Mouse (Mus musculus) heart, adult 18-20 months (tissue): ENCODE measurements around the gene Olfr1404. TPM values are rescaled to one million over a fixed set of nuclear protein-coding genes. Genes with fewer than 3 reads are reported as not detected.
"Not testable (repeated sequence)": the region's sequence is repeated elsewhere in the genome, so short reads cannot be mapped to it uniquely, and the experiment has no call there.

Source experiments
- DNase-seq, 2 experiments: peaks; one replicate each; pipeline ENCODE4 v3.0.0; 2021 to 2022; ENCODE audit warnings: mixed read lengths in 1 of 2
- long read RNA-seq, 2 experiments: library from polyadenylated mRNA; stranded (forward); transcript quantifications; one replicate each; pipeline ENCODE4 v2.0.0; 2021
- total RNA-seq, 2 experiments: library from RNA; stranded (reverse); gene quantifications; 2 replicates each; pipeline ENCODE4 v1.2.3; 2021

Olfr1404 gene
- not detected for total RNA-seq
- long read RNA-seq, experiment 1 = 0 reads
- long read RNA-seq, experiment 2 = 0 reads

- DNase-seq = no peak
Observed at GRCm38 (mm10) chr1:173212092-173212491, at the start of gene Olfr1404. Olfr1404 (plus strand) TSS chr1:173212392.

- DNase-seq = no peak
Observed at GRCm38 (mm10) chr1:173174154-173174842, 37.9 kb upstream of the Olfr1404 start.

DNA sequence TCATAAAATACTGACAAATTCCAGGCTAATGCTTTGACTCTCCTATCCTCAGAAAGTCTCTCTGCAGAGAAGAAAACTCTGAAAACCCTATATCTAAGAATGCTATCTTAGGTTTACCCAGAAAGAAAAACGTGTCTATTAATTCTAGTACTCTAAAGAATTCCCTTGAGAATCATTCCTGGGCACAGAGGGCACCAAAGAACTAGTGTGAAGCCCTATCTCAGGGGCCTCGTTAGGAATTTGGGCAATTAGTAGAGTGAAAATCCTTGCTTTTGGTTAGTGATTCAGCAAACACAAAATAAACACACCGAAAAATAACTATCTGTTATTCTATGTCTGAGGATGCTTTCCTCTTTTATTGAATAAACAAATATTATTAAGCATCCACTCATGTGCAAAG lies 21.7 kb upstream of the Olfr1404 start, which contains the start of gene Olfr1406:
TSS of gene Olfr1406 (minus strand) at position 101 of the 400 bp plus-strand sequence.
- DNase-seq = no peak

- no peak for DNase-seq
Observed at GRCm38 (mm10) chr1:173192059-173192458, 20.1 kb upstream of the Olfr1404 start.

DNA sequence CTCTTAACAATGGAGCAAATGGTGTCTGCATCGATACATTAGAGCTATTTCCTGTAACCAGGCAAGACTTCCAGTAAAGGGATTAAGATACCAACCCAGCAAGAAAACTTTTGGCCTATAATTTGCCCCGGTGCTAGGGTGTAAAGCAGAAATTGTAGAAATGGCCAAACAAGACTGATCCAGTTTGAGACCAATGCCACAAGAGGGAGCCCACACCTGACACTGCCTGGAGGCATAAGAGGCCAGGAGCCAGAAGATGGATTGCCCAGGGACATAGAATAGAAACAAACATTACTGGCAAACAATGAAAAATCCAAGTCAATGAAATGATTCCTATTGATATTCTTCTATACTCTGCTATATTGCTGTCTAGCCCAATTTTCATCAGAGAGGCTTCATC lies 15.8 kb upstream of the Olfr1404 start:
- no peak for DNase-seq

DNA sequence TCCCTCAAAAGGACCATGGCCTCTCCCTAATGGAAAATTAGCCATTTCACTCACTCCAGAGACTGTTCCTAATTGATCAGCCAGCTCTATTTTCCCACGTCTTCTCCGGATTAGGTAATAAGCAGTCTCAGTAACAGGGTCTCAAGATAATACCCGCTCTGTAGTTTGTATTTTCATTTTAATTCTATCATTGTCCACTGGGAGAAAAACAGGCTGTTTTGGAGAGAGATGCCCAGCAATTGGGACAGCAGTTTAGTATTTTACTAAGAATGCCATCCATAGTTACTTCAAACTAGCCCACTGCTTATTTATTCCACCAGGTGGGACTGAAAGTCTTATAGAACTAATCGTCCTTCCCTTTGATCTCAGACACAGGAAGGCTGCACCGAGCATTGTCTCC lies 14.7 kb upstream of the Olfr1404 start, which contains the start of gene Olfr218:
TSS of gene Olfr218 (plus strand) at position 301 of the 400 bp plus-strand sequence.
- no peak for DNase-seq

GRCm38 (mm10) chr1:173216481-173216880 lies 4.3 kb downstream of the Olfr1404 start:
- no peak for DNase-seq

- no peak for DNase-seq
Observed at GRCm38 (mm10) chr1:173227081-173227480, 14.9 kb downstream of the Olfr1404 start, which contains the start of gene Fcer1a. Fcer1a (minus strand) TSS chr1:173227214.

GRCm38 (mm10) chr1:173237004-173237403 lies 24.8 kb downstream of the Olfr1404 start:
- not testable (repeated sequence) for DNase-seq

- DNase-seq = no peak
Observed at GRCm38 (mm10) chr1:173249888-173250287, 37.7 kb downstream of the Olfr1404 start.

- no peak for DNase-seq
Observed at GRCm38 (mm10) chr1:173265701-173266100, 53.5 kb downstream of the Olfr1404 start, which contains the start of gene Olfr418. Olfr418 (plus strand) TSS chr1:173266001.

Other genes with a start within 250 kb of the Olfr1404 start
- gene Olfr1408, start 75.0 kb upstream of the Olfr1404 start, total RNA-seq = not detected
- gene Olfr1406, start 21.8 kb upstream of the Olfr1404 start, total RNA-seq = not detected
- gene Olfr218, start 14.6 kb upstream of the Olfr1404 start, total RNA-seq = not detected
- not detected for gene Fcer1a, start 14.8 kb downstream of the Olfr1404 start, total RNA-seq
- gene Olfr418, start 53.6 kb downstream of the Olfr1404 start, total RNA-seq = not detected
- not detected for gene Mptx2, start 65.4 kb downstream of the Olfr1404 start, total RNA-seq
- 1 to 10 TPM in 1 of 2 experiments, under 1 TPM in 1; 0.30 to 1.0 TPM for gene Ackr1, start 121.4 kb downstream of the Olfr1404 start, total RNA-seq
- 1 to 10 TPM; 1.2 to 1.6 TPM for gene Aim2, start 138.5 kb downstream of the Olfr1404 start, total RNA-seq
- 1 to 10 TPM; 2.1 to 2.3 TPM for gene Cadm3, start 155.3 kb downstream of the Olfr1404 start, total RNA-seq